Mouse (Mus musculus) MEL (cell line): ENCODE results near the gene Tmem102. TPM values are rescaled to one million over a fixed set of nuclear protein-coding genes. Genes with fewer than 3 reads are reported as not detected.

Source experiments
- DNase-seq: peaks from one replicate; pipeline ENCODE4 v3.0.0; 2011; ENCODE audit warnings: low read depth, low spot score
- H3K27ac ChIP-seq: 2 replicates; pipeline ENCODE4 v1.5.1; 2012; ENCODE audit warnings: low read depth, mild to moderate bottlenecking, control low read depth, low read length, moderate library complexity; ENCODE audit not compliant: control insufficient read depth
- H3K27me3 ChIP-seq, 2 experiments: fragments of 150-350 bp in 1 of 2; sonication (generic) in 1 of 2; 2 replicates each; pipeline ENCODE4 v1.6.1; 2012; ENCODE audit warnings: low read length in 2 of 2, mild to moderate bottlenecking in 2 of 2, improper control_type of control experiment in 1 of 2, moderate library complexity in 1 of 2; ENCODE audit not compliant: insufficient read depth in 2 of 2, control insufficient read depth in 1 of 2
- H3K36me3 ChIP-seq, 2 experiments: 2 replicates each; pipeline ENCODE4 v1.6.1; 2012 to 2014; ENCODE audit warnings: low read length in 2 of 2, improper control_type of control experiment in 1 of 2, inconsistent platforms in 1 of 2, mild to moderate bottlenecking in 1 of 2; ENCODE audit not compliant: insufficient read depth in 2 of 2, control insufficient read depth in 1 of 2
- H3K4me1 ChIP-seq, 2 experiments: fragments of 150-350 bp in 1 of 2; sonication (generic) in 1 of 2; 2 replicates each; pipeline ENCODE4 v1.6.1; 2012; ENCODE audit warnings: low read length in 2 of 2, improper control_type of control experiment in 1 of 2, mild to moderate bottlenecking in 1 of 2; ENCODE audit not compliant: insufficient read depth in 2 of 2, control insufficient read depth in 1 of 2
- H3K4me3 ChIP-seq, 2 experiments: fragments of 150-350 bp in 1 of 2; sonication (generic) in 1 of 2; 2 replicates each; pipeline ENCODE4 v1.5.1; 2012; ENCODE audit warnings: low read depth in 2 of 2, low read length in 2 of 2, mild to moderate bottlenecking in 2 of 2, moderate library complexity in 2 of 2, control low read depth in 1 of 2, improper control_type of control experiment in 1 of 2; ENCODE audit not compliant: control insufficient read depth in 1 of 2, insufficient read depth in 1 of 2
- H3K79me2 ChIP-seq: 2 replicates; pipeline ENCODE4 v1.6.1; 2012; ENCODE audit warnings: mild to moderate bottlenecking, low read length, moderate library complexity; ENCODE audit not compliant: control insufficient read depth, poor library complexity, insufficient read depth
- H3K9ac ChIP-seq: 2 replicates; pipeline ENCODE4 v1.6.1; 2012; ENCODE audit warnings: low read depth, mild to moderate bottlenecking, control low read depth, low read length, moderate library complexity; ENCODE audit not compliant: control insufficient read depth, poor library complexity, severe bottlenecking
- H3K9me3 ChIP-seq: fragments of 150-350 bp; sonication (generic); replicated peaks from 2 replicates; pipeline ENCODE4 v1.6.1; 2012; ENCODE audit warnings: mild to moderate bottlenecking, low read length, improper control_type of control experiment, moderate library complexity; ENCODE audit not compliant: insufficient read depth
- BHLHE40 ChIP-seq: IDR thresholded peaks from 2 replicates; pipeline ENCODE4 v1.6.1; 2012; ENCODE audit warnings: low read depth, mild to moderate bottlenecking, inconsistent platforms, low read length, improper control_type of control experiment, borderline replicate concordance
- CHD1 ChIP-seq: IDR thresholded peaks from 2 replicates; pipeline ENCODE4 v1.6.1; 2012; ENCODE audit warnings: low read depth, mild to moderate bottlenecking, inconsistent platforms, low read length, improper control_type of control experiment
- CHD2 ChIP-seq: IDR thresholded peaks from 2 replicates; pipeline ENCODE4 v1.6.1; 2011; ENCODE audit warnings: low read length, improper control_type of control experiment
- CTCF ChIP-seq, 3 experiments: IDR thresholded peaks in 2 of 3; conservative IDR thresholded peaks in 1 of 3; 2 replicates each; pipeline ENCODE4 v1.5.1; 2011 to 2012; ENCODE audit warnings: low read length in 3 of 3, low read depth in 2 of 3, mild to moderate bottlenecking in 2 of 3, improper control_type of control experiment in 1 of 3, inconsistent platforms in 1 of 3, mixed read lengths in 1 of 3, moderate library complexity in 1 of 3; ENCODE audit not compliant: control insufficient read depth in 1 of 3, insufficient read depth in 1 of 3, poor library complexity in 1 of 3, severe bottlenecking in 1 of 3
- E2F4 ChIP-seq: IDR thresholded peaks from 2 replicates; pipeline ENCODE4 v1.6.1; 2011; ENCODE audit warnings: low read depth, low read length, improper control_type of control experiment, borderline replicate concordance
- EP300 ChIP-seq, 2 experiments: IDR thresholded peaks; 2 replicates each; pipeline ENCODE4 v1.6.1; 2011; ENCODE audit warnings: improper control_type of control experiment in 2 of 2, low read length in 2 of 2, low read depth in 1 of 2, mild to moderate bottlenecking in 1 of 2
- ETS1 ChIP-seq: IDR thresholded peaks from 2 replicates; pipeline ENCODE4 v1.6.1; 2012; ENCODE audit warnings: low read depth, mild to moderate bottlenecking, inconsistent platforms, low read length, improper control_type of control experiment, moderate library complexity
- GABPA ChIP-seq: IDR thresholded peaks from 2 replicates; pipeline ENCODE4 v1.6.1; 2012; ENCODE audit warnings: low read depth, mild to moderate bottlenecking, inconsistent platforms, low read length, improper control_type of control experiment, moderate library complexity
- GATA1 ChIP-seq: IDR thresholded peaks from 2 replicates; pipeline ENCODE4 v1.6.1; 2011; ENCODE audit warnings: low read depth, low read length, improper control_type of control experiment
- HCFC1 ChIP-seq: IDR thresholded peaks from 2 replicates; pipeline ENCODE4 v1.6.1; 2012; ENCODE audit warnings: low read depth, mild to moderate bottlenecking, inconsistent platforms, low read length, improper control_type of control experiment, moderate library complexity
- JUND ChIP-seq: IDR thresholded peaks from 2 replicates; pipeline ENCODE4 v1.6.1; 2011; ENCODE audit warnings: low read depth, mild to moderate bottlenecking, improper control_type of control experiment, low read length
- KAT2A ChIP-seq: conservative IDR thresholded peaks from 2 replicates; pipeline ENCODE4 v1.6.1; 2012; ENCODE audit warnings: low read depth, low read length, improper control_type of control experiment, inconsistent platforms
- MXI1 ChIP-seq: IDR thresholded peaks from 2 replicates; pipeline ENCODE4 v1.6.1; 2011; ENCODE audit warnings: mild to moderate bottlenecking, low read depth, low read length, improper control_type of control experiment
- MYB ChIP-seq: IDR thresholded peaks from 2 replicates; pipeline ENCODE4 v1.6.1; 2011; ENCODE audit warnings: mild to moderate bottlenecking, low read depth, low read length, improper control_type of control experiment
- NELFE ChIP-seq: IDR thresholded peaks from 2 replicates; pipeline ENCODE4 v1.6.1; 2011; ENCODE audit warnings: low read depth, low read length, improper control_type of control experiment
- NRF1 ChIP-seq: IDR thresholded peaks from 2 replicates; pipeline ENCODE4 v1.6.1; 2014; ENCODE audit warnings: low read depth, mild to moderate bottlenecking, inconsistent platforms, low read length, improper control_type of control experiment, moderate library complexity; ENCODE audit not compliant: poor library complexity, insufficient read depth, severe bottlenecking
- POLR2A ChIP-seq, 2 experiments: IDR thresholded peaks; 2 replicates each; pipeline ENCODE4 v1.6.1; 2011 to 2012; ENCODE audit warnings: low read length in 2 of 2, mild to moderate bottlenecking in 2 of 2, control low read depth in 1 of 2, improper control_type of control experiment in 1 of 2, low read depth in 1 of 2, moderate library complexity in 1 of 2; ENCODE audit not compliant: control insufficient read depth in 1 of 2, insufficient read depth in 1 of 2, poor library complexity in 1 of 2
- POLR2AphosphoS2 ChIP-seq: IDR thresholded peaks from 2 replicates; pipeline ENCODE4 v1.6.1; 2011; ENCODE audit warnings: low read length, improper control_type of control experiment
- POLR2AphosphoS5 ChIP-seq: IDR thresholded peaks from 2 replicates; pipeline ENCODE4 v1.6.1; 2012; ENCODE audit warnings: low read depth, borderline replicate concordance, mild to moderate bottlenecking, inconsistent platforms, low read length, moderate library complexity, mixed read lengths
- RCOR1 ChIP-seq: IDR thresholded peaks from 2 replicates; pipeline ENCODE4 v1.6.1; 2012; ENCODE audit warnings: low read depth, mild to moderate bottlenecking, inconsistent platforms, low read length, improper control_type of control experiment
- SIN3A ChIP-seq: IDR thresholded peaks from 2 replicates; pipeline ENCODE4 v1.6.1; 2012; ENCODE audit warnings: low read length, improper control_type of control experiment, inconsistent platforms
- SMC3 ChIP-seq: IDR thresholded peaks from 2 replicates; pipeline ENCODE4 v1.6.1; 2011; ENCODE audit warnings: low read depth, low read length, improper control_type of control experiment
- TBP ChIP-seq: IDR thresholded peaks from 2 replicates; pipeline ENCODE4 v1.8.0; 2011; ENCODE audit warnings: low read depth, low read length, improper control_type of control experiment
- TCF12 ChIP-seq: IDR thresholded peaks from 2 replicates; pipeline ENCODE4 v1.6.1; 2014; ENCODE audit warnings: low read depth, mild to moderate bottlenecking, inconsistent platforms, low read length, improper control_type of control experiment, moderate library complexity
- UBTF ChIP-seq: IDR thresholded peaks from 2 replicates; pipeline ENCODE4 v1.6.1; 2012; ENCODE audit warnings: low read depth, mild to moderate bottlenecking, inconsistent platforms, low read length, improper control_type of control experiment, moderate library complexity, borderline replicate concordance; ENCODE audit not compliant: insufficient read depth
- USF1 ChIP-seq: IDR thresholded peaks from 2 replicates; pipeline ENCODE4 v1.6.1; 2014; ENCODE audit warnings: low read depth, mild to moderate bottlenecking, inconsistent platforms, low read length, improper control_type of control experiment, moderate library complexity
- ZC3H11A ChIP-seq: IDR thresholded peaks from 2 replicates; pipeline ENCODE4 v1.6.1; 2012; ENCODE audit warnings: low read depth, mild to moderate bottlenecking, inconsistent platforms, low read length, improper control_type of control experiment
- ZKSCAN1 ChIP-seq: IDR thresholded peaks from 2 replicates; pipeline ENCODE4 v1.6.1; 2012; ENCODE audit warnings: low read depth, mild to moderate bottlenecking, inconsistent platforms, low read length, improper control_type of control experiment, moderate library complexity
- ZMIZ1 ChIP-seq: IDR thresholded peaks from 2 replicates; pipeline ENCODE4 v1.6.1; 2012; ENCODE audit warnings: low read depth, mild to moderate bottlenecking, inconsistent platforms, low read length, improper control_type of control experiment, moderate library complexity
- ZNF384 ChIP-seq: IDR thresholded peaks from 2 replicates; pipeline ENCODE4 v1.6.1; 2012; ENCODE audit warnings: low read depth, mild to moderate bottlenecking, inconsistent platforms, low read length, improper control_type of control experiment
- polyA plus RNA-seq, 2 experiments: library from polyadenylated mRNA; stranded (reverse) in 1 of 2; unstranded in 1 of 2; fragments of >175 nt in 1 of 2; fragments of >200 nt in 1 of 2; gene quantifications; 2 replicates each; pipeline versions ENCODE4 v1.2.1 to v1.2.4; 2012; ENCODE audit warnings: low replicate concordance in 2 of 2, low read depth in 1 of 2; ENCODE audit not compliant: insufficient read length in 2 of 2, insufficient read depth in 1 of 2, missing spikeins in 1 of 2
- total RNA-seq: library from RNA; depleted of rRNA; stranded (reverse); fragments of 300-350 nt; gene quantifications from 2 replicates; pipeline ENCODE4 v1.2.3, GENCODE M21; 2012

The Tmem102 gene
- total and polyA plus RNA-seq, 3 experiments, result 0.31 to 2.4 TPM; not detected in 1

GRCm38 (mm10) chr11:69758971-69759721 is 46.3 kb downstream of the Tmem102 start (continued):
- TF ChIP-seq TBP, result peak; percentile 83
- no peak for TF ChIP-seq SMC3
- no peak for TF ChIP-seq NRF1
- TF ChIP-seq ETS1, result peak; percentile 20; the same call in 1 of the 2 replicates
- peak; percentile 72 for TF ChIP-seq SIN3A
- peak; percentile 97 for TF ChIP-seq NELFE
- no peak; the same call in 1 of the 2 replicates for TF ChIP-seq RCOR1
- TF ChIP-seq KAT2A, result no peak
- TF ChIP-seq HCFC1, result no peak
- no peak for TF ChIP-seq POLR2AphosphoS5
- no peak for TF ChIP-seq CTCF (IDR thresholded peaks at IDR 0.05 in 2 of 3, conservative IDR thresholded peaks at IDR 0.05 in 1 of 3; ENCODE audit: control insufficient read depth in 1 of 3, insufficient read depth in 1 of 3, low read depth in 2 of 3, low read length in 3 of 3, poor library complexity in 1 of 3, severe bottlenecking in 1 of 3)
- TF ChIP-seq ZKSCAN1, result no peak
- no peak; the same call in 1 of the 2 replicates for TF ChIP-seq CHD1
- 0 out of 2 replicates have a peak, but pooled peaks have one; percentile 7 for TF ChIP-seq JUND
- no peak for TF ChIP-seq GABPA
- TF ChIP-seq ZC3H11A, result 0 out of 2 replicates have a peak, but pooled peaks have one; percentile 0
- no peak for TF ChIP-seq GATA1
- no peak for TF ChIP-seq POLR2AphosphoS2
- 0 out of 2 replicates have a peak, but pooled peaks have one; percentile 5 for TF ChIP-seq USF1
- no peak for TF ChIP-seq UBTF
- peak; percentile 63 for TF ChIP-seq CHD2
- no peak; the same call in 1 of the 2 replicates for TF ChIP-seq ZNF384

- Histone ChIP-seq H3K4me1 (peaks cover 8 to 21% of the 10 kb centered on the region in 2 experiments), H3K27me3 (no peaks in the 10 kb centered on the region), H3K79me2 (peaks cover 39% of the 10 kb centered on the region), H3K27ac (peak within 1 kb of the TSS; percentile 98), H3K36me3 (peaks cover 0 to 28% of the 10 kb centered on the region in 2 experiments; a peak in 2 of 4 replicates), H3K9ac (peak within 1 kb of the TSS; percentile 89), H3K9me3 (no peaks in the 10 kb centered on the region), H3K4me3 (peak within 1 kb of the TSS; percentile 85 to 92)
- peak; percentile 99 for DNase-seq
- TF ChIP-seq E2F4 (peak; percentile 90), ZC3H11A (no peak), CHD2 (no peak), MXI1 (no peak), ZMIZ1 (peak; percentile 100), RCOR1 (no peak), SIN3A (peak; percentile 85), POLR2AphosphoS2 (peak; percentile 100), POLR2A (IDR thresholded peaks at IDR 0.05; ENCODE audit: control insufficient read depth in 1 of 2, insufficient read depth in 1 of 2, low read depth in 1 of 2, low read length in 2 of 2, poor library complexity in 1 of 2) (peak; percentile 100), EP300 (IDR thresholded peaks at IDR 0.05; ENCODE audit: low read depth in 1 of 2, low read length in 2 of 2) (peak in 1 of 2 experiments; percentile 32; a peak in 2 of 4 replicates), TCF12 (peak; percentile 78), CHD1 (peak; percentile 99), TBP (peak; percentile 99), GATA1 (no peak), ZNF384 (no peak), SMC3 (no peak), MYB (peak; percentile 51; the same call in 1 of the 2 replicates), GABPA (no peak), BHLHE40 (no peak), NELFE (peak; percentile 100), NRF1 (peak; percentile 53), ZKSCAN1 (no peak), POLR2AphosphoS5 (peak; percentile 100)
These were observed 46.9 kb downstream of the Tmem102 start, which contains the start of gene Polr2a for GRCm38 (mm10) chr11:69758478-69758970. TSS of gene Polr2a (minus strand) at chr11:69758637.
